Mouse (Mus musculus) hindbrain, embryonic 10.5 days (tissue): ENCODE data around the gene Tex52. TPM values are rescaled to one million over a fixed set of nuclear protein-coding genes. Genes with fewer than 3 reads are reported as not detected.
A peak's percentile ranks its signal among the peaks of the same experiment; 100 is the strongest.

Experiments used
- DNase-seq: peaks from one replicate; pipeline ENCODE4 v3.0.0-alpha.2; 2017; ENCODE audit warnings: low spot score
- H3K27ac ChIP-seq: fragments of 300-500 bp; sonication (generic); 2 replicates; pipeline ENCODE4 v1.5.1; 2016; ENCODE audit warnings: mild to moderate bottlenecking, moderate library complexity
- H3K27me3 ChIP-seq: fragments of 300-500 bp; sonication (generic); 2 replicates; pipeline ENCODE4 v1.6.1; 2016; ENCODE audit warnings: mild to moderate bottlenecking; ENCODE audit not compliant: poor library complexity, insufficient read depth, severe bottlenecking
- H3K36me3 ChIP-seq: fragments of 300-500 bp; sonication (generic); 2 replicates; pipeline ENCODE4 v1.6.1; 2016; ENCODE audit warnings: mild to moderate bottlenecking, moderate library complexity
- H3K4me1 ChIP-seq: fragments of 300-500 bp; sonication (generic); replicated peaks from 2 replicates; pipeline ENCODE4 v1.6.1; 2016; ENCODE audit warnings: mild to moderate bottlenecking
- H3K4me3 ChIP-seq: fragments of 300-500 bp; sonication (generic); 2 replicates; pipeline ENCODE4 v1.5.1; 2016; ENCODE audit warnings: mild to moderate bottlenecking, moderate library complexity
- H3K9me3 ChIP-seq: fragments of 300-500 bp; sonication (generic); 2 replicates; pipeline ENCODE4 v1.6.1; 2016; ENCODE audit warnings: mild to moderate bottlenecking, moderate library complexity
- WGBS: fragments of 180-500 bp; shearing (Covaris S2); methylation state at CpG from one replicate; pipeline ENCODE4 v1.1.7; 2016; 5-methylcytosine and 5-hydroxymethylcytosine counted together
- polyA plus RNA-seq: library from polyadenylated mRNA; unstranded; fragments of >200 nt; fragmentation: Nextera tagmentation; extraction: Ambion mirVana; gene quantifications from 2 replicates; pipeline ENCODE4 v1.2.1, GENCODE M21; 2016

Gene Tex52
- polyA plus RNA-seq, 1 experiment from 2014 or later: 0.86 TPM

- H3K9me3 ChIP-seq: no peaks in the 10 kb centered on the region
- no peak for DNase-seq
- H3K4me1 ChIP-seq: no peaks in the 10 kb centered on the region
- H3K27ac ChIP-seq: no peak overlapping the region
- no peaks in the 10 kb centered on the region for H3K27me3 ChIP-seq
- no peaks in the 10 kb centered on the region for H3K36me3 ChIP-seq
- 93% methylated on average over 1 of the region's 1 CpGs for WGBS
- no peak overlapping the region for H3K4me3 ChIP-seq
Measured at GRCm38 (mm10) chr6:128389185-128389584, 13.9 kb downstream of the Tex52 start.

DNA sequence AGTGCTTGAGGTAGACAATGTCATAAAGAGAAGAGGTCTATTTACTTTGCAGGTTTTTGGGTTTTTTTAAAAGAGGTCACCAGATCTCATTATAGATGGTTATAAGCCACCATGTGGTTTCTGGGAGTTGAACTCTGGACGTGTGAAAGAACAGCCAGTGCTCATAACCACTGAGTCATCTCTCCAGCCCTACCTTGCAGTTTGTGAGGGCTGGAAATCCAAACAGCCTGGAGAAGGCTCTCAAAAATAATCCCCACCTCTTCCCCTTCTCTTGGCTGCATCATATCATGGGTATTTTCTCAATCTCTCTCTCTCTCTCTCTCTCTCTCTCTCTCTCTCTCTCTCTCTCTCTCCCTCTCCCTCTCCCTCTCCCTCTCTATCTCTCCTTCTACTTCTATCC is 15.4 kb downstream of the Tex52 start:
- Histone ChIP-seq H3K9me3 (no peaks in the 10 kb centered on the region), H3K36me3 (no peaks in the 10 kb centered on the region), H3K27ac (no peak overlapping the region), H3K27me3 (no peaks in the 10 kb centered on the region), H3K4me3 (no peak overlapping the region), H3K4me1 (no peaks in the 10 kb centered on the region)
- no peak for DNase-seq
- 70% methylated on average over 1 of the region's 1 CpGs for WGBS

GRCm38 (mm10) chr6:128397574-128398261 is 22.5 kb downstream of the Tex52 start:
- Histone ChIP-seq H3K36me3 (no peaks in the 10 kb centered on the region), H3K9me3 (no peaks in the 10 kb centered on the region), H3K4me3 (no peak overlapping the region), H3K27ac (no peak overlapping the region), H3K4me1 (peaks cover 16% of the 10 kb centered on the region), H3K27me3 (no peaks in the 10 kb centered on the region)
- no peak for DNase-seq
- WGBS: 85% methylated on average over 7 of the region's 7 CpGs

GRCm38 (mm10) chr6:128398996-128399395 is 23.7 kb downstream of the Tex52 start, which contains the start of gene Nrip2:
Nrip2 (plus strand) TSS chr6:128399296.
- no peaks in the 10 kb centered on the region for H3K36me3 ChIP-seq
- no peaks in the 10 kb centered on the region for H3K27me3 ChIP-seq
- H3K4me1 ChIP-seq: peaks cover 16% of the 10 kb centered on the region
- no peak for DNase-seq
- 77% methylated on average over 3 of the region's 3 CpGs for WGBS
- H3K9me3 ChIP-seq: no peaks in the 10 kb centered on the region
- peak within 1 kb of the TSS; percentile 64 for H3K27ac ChIP-seq
- peak within 1 kb of the TSS; percentile 16; the same call in 1 of the 2 replicates for H3K4me3 ChIP-seq

DNA sequence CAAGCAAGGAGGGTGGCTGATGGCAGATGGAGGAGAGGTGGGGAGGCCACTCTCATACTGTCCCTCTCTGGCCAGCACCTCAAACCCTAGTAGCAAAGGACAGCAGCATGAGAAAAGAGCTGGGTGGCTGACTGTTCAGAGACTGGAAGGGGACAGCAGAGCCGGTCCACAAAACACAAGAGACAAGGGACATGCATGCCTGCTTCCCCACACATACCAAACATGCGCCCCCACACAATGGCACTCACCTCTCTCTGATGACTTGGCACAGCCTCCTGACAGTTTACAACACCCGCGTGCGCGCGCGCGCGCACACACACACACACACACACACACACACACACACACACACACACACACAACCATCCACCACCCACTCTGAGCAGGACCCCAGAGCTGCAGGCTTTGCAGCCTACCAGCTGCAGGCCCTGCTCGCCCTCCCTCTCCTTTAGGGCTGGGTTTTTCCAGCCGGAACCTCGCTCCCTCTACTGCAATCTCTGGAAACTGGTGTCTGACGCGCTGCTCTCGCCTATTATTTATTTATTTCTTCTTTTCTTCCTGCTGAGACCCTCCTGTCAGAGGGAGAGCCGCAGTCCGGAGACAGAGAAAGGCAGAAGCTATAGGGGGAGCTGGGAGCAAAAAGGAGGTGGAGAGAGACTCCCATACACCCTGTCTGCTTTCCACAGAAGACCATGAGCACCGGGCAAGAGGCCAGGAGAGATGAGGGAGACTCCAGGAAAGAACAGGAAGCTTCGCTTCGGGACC is 24.3 kb downstream of the Tex52 start:
- Histone ChIP-seq H3K4me3 (peak overlapping the region; percentile 16; the same call in 1 of the 2 replicates), H3K36me3 (peaks cover 1% of the 10 kb centered on the region; the same call in 1 of the 2 replicates), H3K27me3 (no peaks in the 10 kb centered on the region), H3K9me3 (no peaks in the 10 kb centered on the region), H3K4me1 (peaks cover 16% of the 10 kb centered on the region), H3K27ac (peak overlapping the region; percentile 64)
- DNase-seq: peak; percentile 34
- WGBS: 49% methylated on average over 21 of the region's 21 CpGs

- no peak for DNase-seq
- no peak overlapping the region for H3K4me3 ChIP-seq
- H3K4me1 ChIP-seq: peaks cover 11% of the 10 kb centered on the region
- no peaks in the 10 kb centered on the region for H3K27me3 ChIP-seq
- WGBS: 68% methylated on average over 5 of the region's 5 CpGs
- no peaks in the 10 kb centered on the region for H3K9me3 ChIP-seq
- no peak overlapping the region for H3K27ac ChIP-seq
- H3K36me3 ChIP-seq: peaks cover 45% of the 10 kb centered on the region
Measured at GRCm38 (mm10) chr6:128404708-128405107, 29.5 kb downstream of the Tex52 start.

GRCm38 (mm10) chr6:128408544-128409125 is 33.4 kb downstream of the Tex52 start:
- DNase-seq: no peak
- H3K4me3 ChIP-seq: no peak overlapping the region
- H3K27me3 ChIP-seq: no peaks in the 10 kb centered on the region
- no peak overlapping the region for H3K27ac ChIP-seq
- no peaks in the 10 kb centered on the region for H3K9me3 ChIP-seq
- H3K36me3 ChIP-seq: peaks cover 84% of the 10 kb centered on the region
- H3K4me1 ChIP-seq: no peaks in the 10 kb centered on the region
- WGBS: 87% methylated on average over 7 of the region's 7 CpGs

DNA sequence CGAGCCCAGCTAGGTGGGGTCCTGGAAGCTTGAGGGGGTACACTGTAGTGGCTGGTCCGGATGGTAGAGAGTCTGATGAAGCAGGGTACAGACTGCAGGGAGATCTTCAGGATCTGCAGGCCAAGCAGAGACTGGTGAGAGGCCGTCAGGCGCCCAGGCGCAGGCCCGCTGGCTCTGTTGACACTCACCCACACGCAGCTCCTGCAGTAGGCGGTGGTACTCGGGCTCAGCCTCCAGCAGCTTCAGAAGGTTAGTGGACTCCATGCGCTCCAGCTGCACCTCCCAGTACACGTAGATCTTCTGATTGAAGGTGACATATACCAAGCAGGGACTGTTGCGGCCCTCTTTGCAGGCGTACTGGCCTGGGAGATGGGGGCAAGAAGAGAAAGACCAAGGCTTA is 35.0 kb downstream of the Tex52 start:
- no peaks in the 10 kb centered on the region for H3K27me3 ChIP-seq
- H3K36me3 ChIP-seq: peaks cover 91% of the 10 kb centered on the region
- no peak overlapping the region for H3K27ac ChIP-seq
- no peak for DNase-seq
- no peaks in the 10 kb centered on the region for H3K4me1 ChIP-seq
- H3K9me3 ChIP-seq: no peaks in the 10 kb centered on the region
- H3K4me3 ChIP-seq: no peak overlapping the region
- 95% methylated on average over 13 of the region's 13 CpGs for WGBS

- H3K27me3 ChIP-seq: no peaks in the 10 kb centered on the region
- H3K4me1 ChIP-seq: no peaks in the 10 kb centered on the region
- 21% methylated on average over 3 of the region's 3 CpGs for WGBS
- peaks cover 92% of the 10 kb centered on the region for H3K36me3 ChIP-seq
- peak; percentile 79 for DNase-seq
- no peak overlapping the region for H3K4me3 ChIP-seq
- no peaks in the 10 kb centered on the region for H3K9me3 ChIP-seq
- H3K27ac ChIP-seq: no peak overlapping the region
Measured at GRCm38 (mm10) chr6:128411115-128411514, 35.9 kb downstream of the Tex52 start.

DNA sequence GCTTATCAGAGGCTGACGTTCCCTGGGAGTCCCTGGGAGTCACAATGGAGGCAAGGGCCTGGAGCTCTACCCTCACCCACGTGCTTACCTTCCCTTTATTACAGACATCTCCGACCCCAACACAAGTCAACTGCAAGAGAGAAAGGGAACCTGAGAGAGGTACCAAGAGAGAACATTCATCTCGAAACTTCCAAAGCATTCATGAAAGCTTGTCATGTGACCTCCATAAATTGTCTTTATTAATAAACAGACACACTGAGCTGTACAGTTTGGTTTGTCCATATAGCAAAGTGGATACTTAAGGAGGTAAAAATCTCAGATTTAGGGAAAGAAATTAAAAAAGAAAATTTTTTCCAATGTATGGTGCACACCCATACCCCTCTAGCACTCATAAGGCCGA is 40.9 kb downstream of the Tex52 start:
- H3K36me3 ChIP-seq: peaks cover 61% of the 10 kb centered on the region
- H3K27me3 ChIP-seq: no peaks in the 10 kb centered on the region
- H3K9me3 ChIP-seq: no peaks in the 10 kb centered on the region
- no peak for DNase-seq
- WGBS: 94% methylated on average over 5 of the region's 5 CpGs
- H3K4me3 ChIP-seq: no peak overlapping the region
- H3K27ac ChIP-seq: no peak overlapping the region
- no peaks in the 10 kb centered on the region for H3K4me1 ChIP-seq

GRCm38 (mm10) chr6:128418076-128418475 is 42.8 kb downstream of the Tex52 start:
- Histone ChIP-seq H3K27me3 (no peaks in the 10 kb centered on the region), H3K36me3 (peaks cover 47% of the 10 kb centered on the region), H3K27ac (no peak overlapping the region), H3K4me3 (no peak overlapping the region), H3K4me1 (no peaks in the 10 kb centered on the region), H3K9me3 (no peaks in the 10 kb centered on the region)
- no peak for DNase-seq
- WGBS: 90% methylated on average over 1 of the region's 1 CpGs

DNA sequence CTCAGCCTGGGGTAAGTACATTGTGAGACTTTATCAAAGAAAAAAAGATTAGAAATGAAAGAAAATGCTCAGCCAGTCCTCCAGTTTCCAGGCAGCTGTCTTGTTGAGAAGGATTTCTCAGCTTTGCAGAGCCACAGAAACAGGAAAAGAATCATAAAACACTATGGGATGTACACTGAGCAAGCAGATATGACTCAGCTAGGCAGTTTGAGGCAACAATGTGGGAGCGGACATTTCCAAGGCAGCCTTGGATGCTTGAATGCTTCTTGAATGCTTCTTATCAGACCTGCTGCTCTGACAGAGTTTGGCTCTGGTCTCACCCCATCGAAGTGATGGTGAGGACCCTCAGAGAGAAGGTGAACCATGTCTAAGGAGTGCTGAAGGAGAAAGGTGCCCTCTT is 45.8 kb downstream of the Tex52 start:
- Histone ChIP-seq H3K4me1 (peaks cover 9% of the 10 kb centered on the region; the same call in 1 of the 2 replicates), H3K36me3 (peaks cover 24% of the 10 kb centered on the region), H3K27ac (no peak overlapping the region), H3K4me3 (no peak overlapping the region), H3K9me3 (no peaks in the 10 kb centered on the region), H3K27me3 (no peaks in the 10 kb centered on the region)
- 93% methylated on average over 2 of the region's 2 CpGs for WGBS
- DNase-seq: no peak

GRCm38 (mm10) chr6:128421480-128421879 is 46.2 kb downstream of the Tex52 start:
- Histone ChIP-seq H3K36me3 (peaks cover 22% of the 10 kb centered on the region), H3K4me1 (peaks cover 9% of the 10 kb centered on the region; the same call in 1 of the 2 replicates), H3K27me3 (no peaks in the 10 kb centered on the region), H3K4me3 (no peak overlapping the region), H3K27ac (no peak overlapping the region), H3K9me3 (no peaks in the 10 kb centered on the region)
- no peak for DNase-seq
- WGBS: 91% methylated on average over 3 of the region's 3 CpGs
